Mouse (Mus musculus): ENCODE measurements around the gene Rbks.

DNA sequence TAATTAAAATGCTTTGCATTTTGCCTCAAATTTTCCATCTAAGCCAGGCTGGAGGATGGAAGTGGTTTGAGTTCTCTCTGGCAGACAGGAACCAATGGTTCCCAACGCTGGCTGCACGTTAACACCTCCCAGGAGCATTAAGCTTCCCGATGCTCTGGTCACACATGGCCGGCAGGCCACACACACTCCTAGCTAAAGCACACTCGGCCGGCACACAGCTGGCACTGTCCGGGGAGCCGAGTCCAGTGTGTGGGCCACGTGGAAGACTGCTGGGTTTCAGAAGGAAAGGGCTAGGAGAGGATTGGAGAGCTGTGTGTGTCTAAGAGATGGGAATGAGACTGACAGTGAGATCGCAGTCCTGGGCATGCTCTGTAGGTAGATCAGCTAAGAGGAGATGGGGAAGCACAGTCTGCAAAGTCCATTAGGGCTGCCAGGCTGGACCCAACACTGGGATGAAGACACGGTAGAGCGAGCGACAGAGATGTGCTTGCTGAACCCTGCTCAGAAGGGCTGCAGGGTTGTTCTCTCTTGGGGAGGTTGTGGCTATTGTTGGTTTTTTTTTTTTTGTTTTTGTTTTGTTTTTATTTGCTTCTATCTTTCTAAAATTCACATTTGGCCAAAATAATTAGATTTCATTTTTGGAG is 29.0 kb downstream of the Rbks start:
- TF ChIP-seq POLR2A (IDR thresholded peaks at IDR 0.05; ENCODE audit: borderline replicate concordance, control insufficient read depth, low read depth, low read length) (no peak), CTCF (IDR thresholded peaks at IDR 0.05; ENCODE audit: control insufficient read depth, insufficient read depth, low read length) (no peak)
